9 mouse cellular contexts compared by ENCODE assay signal in genomic region chr4:100011563-100011962, GRCm38 (mm10).
DNase-seq lines count a peak whose midpoint lies in the region; ATAC-seq lines count a peak whose summit lies in the region.
"Had no signal": no experiment of that assay in that cellular context is flagged by ENCODE, and none has a peak within 500 bp of the region (broad histone marks: within the 10 kb centered on the region; RNA-seq: fewer than 3 reads in every experiment).

No protein-coding gene starts in this region.

- ATAC-seq in kidney, embryonic 14.5 days (ENCODE audit: low FRiP score, low TSS enrichment) = no peak
- ATAC-seq in activated CD4-positive, CD25-positive, alpha-beta regulatory T cell, adult 4 months = no peak

- no peak overlapping the region for H3K27ac ChIP-seq in kidney, embryonic 14.5 days (ENCODE audit: low read depth, low read length)
- H3K27ac ChIP-seq: limb, embryonic 12.5 days had no signal

- no peak overlapping the region for H3K4me3 ChIP-seq in kidney, embryonic 14.5 days (ENCODE audit: low read length)
- H3K4me3 ChIP-seq: limb, embryonic 12.5 days had no signal

- intact Hi-C loops in heart, postnatal 25 days (cut with DNase I) = no loop called here

- peak; percentile 78 for DNase-seq in kidney, adult 11 months
- DNase-seq in urinary bladder, postnatal 25 days (ENCODE audit: low spot score) = peak; percentile 34
- no peak for DNase-seq in urinary bladder, adult 2 months (ENCODE audit: low spot score)
- DNase-seq in heart, postnatal 25 days (ENCODE audit: low spot score) = peak; percentile 34
- no peak for DNase-seq in left cerebral cortex, adult 9 months (ENCODE audit: low spot score in 2 of 2)
- DNase-seq: cerebellum, postnatal 36 days had no signal

- no peaks in the 10 kb centered on the region for H3K27me3 ChIP-seq in kidney, embryonic 14.5 days (ENCODE audit: control insufficient read depth, insufficient read depth, low read length)

- H3K9me3 ChIP-seq in kidney, embryonic 14.5 days (ENCODE audit: control insufficient read depth, low read length) = no peaks in the 10 kb centered on the region
- H3K9me3 ChIP-seq: limb, embryonic 12.5 days had no signal

- H3K4me1 ChIP-seq in kidney, embryonic 14.5 days (ENCODE audit: control insufficient read depth, insufficient read depth, low read length) = 0 out of 2 replicates have a peak, but pooled peaks cover 6% of the 10 kb centered on the region

- H3K9ac ChIP-seq in kidney, embryonic 14.5 days (ENCODE audit: low read depth, low read length) = no peak overlapping the region
- H3K9ac ChIP-seq: limb, embryonic 12.5 days had no signal

- 74% methylated on average over 3 of the region's 3 CpGs for WGBS in kidney, embryonic 14.5 days

- no peaks in the 10 kb centered on the region for H3K36me3 ChIP-seq in kidney, embryonic 14.5 days (ENCODE audit: control insufficient read depth, insufficient read depth, low read length)
- H3K36me3 ChIP-seq: limb, embryonic 12.5 days had no signal

- no peak overlapping the region for H3K4me2 ChIP-seq in kidney, embryonic 14.5 days (replicated peaks; ENCODE audit: low read depth, low read length)
- H3K4me2 ChIP-seq: limb, embryonic 12.5 days had no signal

Comparison
In these comparisons a context has a peak if more than half of its experiments do, and no peak if none do; other contexts are left out.
1. DNase-seq: peak in kidney, adult 11 months (single experiment), urinary bladder, postnatal 25 days (single experiment) and heart, postnatal 25 days (single experiment); none in urinary bladder, adult 2 months (single experiment) and left cerebral cortex, adult 9 months (0 of 2).